Mouse (Mus musculus): ENCODE measurements around the gene Pcnx2. TPM values are rescaled to one million over a fixed set of nuclear protein-coding genes. Genes with fewer than 3 reads are reported as not detected.

The Pcnx2 gene
- 0.34 TPM for polyA plus RNA-seq (2017; shearing (Covaris generic))

GRCm38 (mm10) chr8:125897868-125898788 is at the start of gene Pcnx2:
Gene Pcnx2 (minus strand): TSS chr8:125898317.

GRCm38 (mm10) chr8:125910365-125911228 is 12.5 kb upstream of the Pcnx2 start, which contains the start of gene Map3k21:
Gene Map3k21 (plus strand): TSS chr8:125910450.

GRCm38 (mm10) chr8:125729746-125730145 is 168.4 kb downstream of the Pcnx2 start, which contains the start of gene Ntpcr:
Gene Ntpcr (plus strand): TSS chr8:125729963.

Other genes starting within 250 kb of the Pcnx2 start
- 1.5 TPM for gene Map10, start 228.5 kb downstream of the Pcnx2 start, polyA plus RNA-seq (2017; shearing (Covaris generic))
- gene Ntpcr, start 168.4 kb downstream of the Pcnx2 start, polyA plus RNA-seq (2017; shearing (Covaris generic)), result 27.6 TPM
- not detected for gene Map3k21, start 12.1 kb upstream of the Pcnx2 start, polyA plus RNA-seq (2017; shearing (Covaris generic))
- not detected for gene Kcnk1, start 96.9 kb upstream of the Pcnx2 start, polyA plus RNA-seq (2017; shearing (Covaris generic))